Mouse (Mus musculus) G1E-ER4 (cell line): ENCODE data around the gene Rhox3g. TPM values are rescaled to one million over a fixed set of nuclear protein-coding genes. Genes with fewer than 3 reads are reported as not detected.
"Not testable (repeated sequence)": the region's sequence is repeated elsewhere in the genome, so short reads cannot be mapped to it uniquely, and the experiment has no call there.

ENCODE experiments used
- GATA1 ChIP-seq: IDR thresholded peaks from one replicate; pipeline ENCODE4 v1.8.0; 2012; ENCODE audit warnings: low read length, inconsistent platforms
- polyA plus RNA-seq: library from polyadenylated mRNA; stranded (reverse); fragments of >175 nt; gene quantifications from 2 replicates; pipeline ENCODE4 v1.2.3, GENCODE M21; 2012

Rhox3g gene
- polyA plus RNA-seq, result not detected in 2 replicates

DNA sequence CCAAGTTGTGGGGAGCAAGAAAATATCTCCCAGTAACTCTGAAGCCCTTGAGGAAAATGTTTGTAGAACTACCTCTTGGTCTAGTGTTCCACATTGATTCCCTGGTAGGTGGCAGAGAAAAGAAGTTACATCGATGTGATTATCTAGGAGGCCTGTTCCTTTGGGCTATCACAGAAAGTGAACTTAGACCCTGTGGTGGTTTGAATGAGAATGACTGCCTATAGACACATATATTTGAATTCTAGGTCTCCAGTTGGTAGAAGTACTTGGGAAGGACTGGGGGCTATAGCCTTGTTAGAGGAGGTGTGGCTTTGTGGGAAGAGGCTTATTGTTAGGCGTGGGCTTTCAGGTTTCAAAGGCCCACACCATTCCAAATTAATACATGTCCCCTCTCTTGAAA lies at the start of gene Rhox3g:
Gene Rhox3g, minus strand, starts transcription at position 101 of the 400 bp plus-strand sequence.
- TF ChIP-seq GATA1, result not testable (repeated sequence)

DNA sequence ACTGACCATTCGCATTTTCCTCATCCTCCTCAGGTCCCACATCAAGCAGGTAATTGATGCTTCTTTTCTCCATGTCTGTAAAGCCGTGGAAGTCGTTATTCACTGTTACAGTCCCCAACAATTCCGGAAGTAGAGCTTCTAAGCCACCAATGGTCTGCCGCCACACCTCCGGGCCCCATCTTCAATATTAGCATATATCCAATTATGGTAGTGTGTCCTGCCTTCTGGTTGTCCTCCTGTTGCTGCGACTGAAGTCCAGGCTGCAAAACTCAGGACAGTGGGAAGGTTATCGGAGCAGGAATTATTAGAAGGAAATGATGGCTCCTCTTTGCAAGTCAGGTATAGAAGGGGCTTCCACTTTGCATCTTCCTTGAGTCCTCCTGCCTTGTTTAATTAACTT lies 44.8 kb upstream of the Rhox3g start, which contains the start of gene Rhox2h:
Gene Rhox2h, minus strand, starts transcription at position 101 of the 400 bp plus-strand sequence.
- TF ChIP-seq GATA1, result not testable (repeated sequence)

DNA sequence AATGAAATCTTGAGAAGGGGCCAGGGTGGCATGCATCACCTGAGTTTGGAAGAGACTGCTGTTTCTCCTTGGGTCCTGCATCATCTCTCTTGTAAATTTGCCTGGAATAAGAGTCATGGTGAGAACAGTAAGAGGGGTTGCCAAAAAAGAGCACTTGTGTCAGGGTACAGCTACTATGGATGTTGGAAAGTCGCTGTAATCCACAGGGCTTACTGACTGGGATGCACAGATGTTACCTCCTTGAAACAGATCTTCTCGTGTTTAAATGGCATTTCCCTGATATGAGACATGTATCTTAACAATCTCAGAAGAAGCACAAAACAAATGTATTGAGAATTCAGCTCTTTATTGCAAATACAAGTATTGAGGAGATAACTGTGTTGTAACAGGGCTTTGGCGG lies 40.3 kb upstream of the Rhox3g start, which contains the start of gene Rhox3h:
Gene Rhox3h, minus strand, starts transcription at position 101 of the 400 bp plus-strand sequence.
- not testable (repeated sequence) for TF ChIP-seq GATA1

DNA sequence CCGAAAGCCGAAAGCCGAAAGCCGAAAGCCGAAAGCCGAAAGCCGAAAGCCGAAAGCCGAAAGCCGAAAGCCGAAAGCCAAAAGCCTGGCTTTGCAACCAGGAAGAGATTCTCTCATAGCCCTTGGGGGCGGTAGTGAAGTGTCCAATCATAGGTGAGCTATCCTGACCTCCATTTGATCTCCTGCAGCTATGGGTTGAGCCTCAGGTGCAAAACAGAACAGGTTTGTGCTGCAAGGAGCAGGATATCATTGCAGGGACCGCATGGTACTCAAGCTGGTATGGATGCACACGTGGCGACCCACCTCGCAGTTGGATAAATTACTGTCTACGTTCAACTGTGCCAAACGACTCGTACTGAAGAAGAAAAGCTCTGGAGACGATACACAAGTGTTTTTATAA lies 22.8 kb upstream of the Rhox3g start, which contains the start of gene Rhox4g:
Gene Rhox4g, minus strand, starts transcription at position 101 of the 400 bp plus-strand sequence.
- TF ChIP-seq GATA1, result not testable (repeated sequence)

DNA sequence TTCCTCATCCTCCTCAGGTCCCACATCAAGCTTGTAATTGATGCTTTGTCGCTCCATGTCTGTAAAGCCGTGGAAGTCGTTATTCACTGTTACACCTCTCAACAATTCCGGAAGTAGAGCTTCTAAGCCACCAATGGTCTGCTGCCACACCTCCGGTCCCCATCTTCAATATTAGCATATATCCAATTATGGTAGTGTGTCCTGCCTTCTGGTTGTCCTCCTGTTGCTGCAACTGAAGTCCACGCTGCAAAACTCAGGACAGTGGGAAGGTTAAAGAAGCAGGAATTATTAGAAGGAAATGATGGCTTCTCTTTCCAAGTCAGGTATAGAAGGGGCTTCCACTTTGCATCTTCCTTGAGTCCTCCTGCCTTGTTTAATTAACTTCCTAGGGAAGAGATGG lies 15.0 kb upstream of the Rhox3g start, which contains the start of gene Rhox2g:
Gene Rhox2g, minus strand, starts transcription at position 101 of the 400 bp plus-strand sequence.
- TF ChIP-seq GATA1, result not testable (repeated sequence)

DNA sequence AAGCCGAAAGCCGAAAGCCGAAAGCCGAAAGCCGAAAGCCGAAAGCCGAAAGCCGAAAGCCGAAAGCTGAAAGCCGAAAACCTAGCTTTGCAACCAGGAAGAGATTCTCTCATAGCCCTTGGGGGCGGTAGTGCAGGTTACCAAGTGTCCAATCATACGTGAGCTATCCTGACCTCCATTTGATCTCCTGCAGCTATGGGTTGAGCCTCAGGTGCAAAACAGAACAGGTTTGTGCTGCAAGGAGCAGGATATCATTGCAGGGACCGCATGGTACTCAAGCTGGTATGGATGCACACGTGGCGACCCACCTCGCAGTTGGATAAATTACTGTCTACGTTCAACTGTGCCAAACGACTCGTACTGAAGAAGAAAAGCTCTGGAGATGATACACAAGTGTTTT lies 20.8 kb downstream of the Rhox3g start, which contains the start of gene Rhox4f:
Gene Rhox4f, minus strand, starts transcription at position 101 of the 400 bp plus-strand sequence.
- TF ChIP-seq GATA1, result not testable (repeated sequence)

DNA sequence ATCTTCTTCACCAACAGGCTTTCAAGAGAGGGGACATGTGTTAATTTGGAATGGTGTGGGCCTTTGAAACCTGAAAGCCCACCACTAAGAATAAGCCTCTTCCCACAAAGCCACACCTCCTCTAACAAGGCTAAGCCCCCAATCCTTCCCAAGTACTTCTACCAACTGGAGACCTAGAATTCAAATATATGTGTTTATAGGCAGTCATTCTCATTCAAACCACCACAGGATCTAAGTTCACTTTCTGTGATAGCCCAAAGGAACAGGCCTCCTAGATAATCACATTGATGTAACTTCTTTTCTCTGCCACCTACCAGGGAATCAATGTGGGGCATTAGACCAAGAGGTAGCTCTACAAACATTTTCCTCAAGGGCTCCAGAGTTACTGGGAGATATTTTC lies 47.7 kb downstream of the Rhox3g start, which contains the start of gene Rhox3f:
Gene Rhox3f, plus strand, starts transcription at position 301 of the 400 bp plus-strand sequence.
- TF ChIP-seq GATA1, result not testable (repeated sequence)

Other genes starting within 250 kb of the Rhox3g start
- not detected in 2 replicates for gene Rhox3a2, start 248.6 kb downstream of the Rhox3g start, polyA plus RNA-seq
- not detected in 2 replicates for gene Rhox4a2, start 237.8 kb downstream of the Rhox3g start, polyA plus RNA-seq
- not detected in 2 replicates for gene Rhox2b, start 216.5 kb downstream of the Rhox3g start, polyA plus RNA-seq
- gene Rhox4b, start 196.1 kb downstream of the Rhox3g start, polyA plus RNA-seq, result not detected in 2 replicates
- not detected in 2 replicates for gene Rhox2c, start 174.9 kb downstream of the Rhox3g start, polyA plus RNA-seq
- not detected in 2 replicates for gene Rhox3c, start 170.0 kb downstream of the Rhox3g start, polyA plus RNA-seq
- gene Rhox4c, start 148.3 kb downstream of the Rhox3g start, polyA plus RNA-seq, result not detected in 2 replicates
- gene Rhox2d, start 135.2 kb downstream of the Rhox3g start, polyA plus RNA-seq, result 0.12 and 0.18 TPM in 2 replicates
- not detected in 2 replicates for gene Rhox4d, start 114.3 kb downstream of the Rhox3g start, polyA plus RNA-seq
- gene Rhox2e, start 98.2 kb downstream of the Rhox3g start, polyA plus RNA-seq, result not detected in 2 replicates
- not detected in 2 replicates for gene Rhox3e, start 86.6 kb downstream of the Rhox3g start, polyA plus RNA-seq
- not detected in 2 replicates for gene Rhox4e, start 71.2 kb downstream of the Rhox3g start, polyA plus RNA-seq
- not detected in 2 replicates for gene Rhox2f, start 57.2 kb downstream of the Rhox3g start, polyA plus RNA-seq
- not detected in 2 replicates for gene Rhox3f, start 47.6 kb downstream of the Rhox3g start, polyA plus RNA-seq
- gene Rhox4f, start 20.9 kb downstream of the Rhox3g start, polyA plus RNA-seq, result not detected in 2 replicates
- not detected in 2 replicates for gene Rhox2g, start 14.9 kb upstream of the Rhox3g start, polyA plus RNA-seq
- not detected in 2 replicates for gene Rhox4g, start 22.7 kb upstream of the Rhox3g start, polyA plus RNA-seq
- gene Rhox3h, start 40.2 kb upstream of the Rhox3g start, polyA plus RNA-seq, result not detected in 2 replicates
- 0.17 and 0.24 TPM in 2 replicates for gene Rhox2h, start 44.7 kb upstream of the Rhox3g start, polyA plus RNA-seq
- gene Rhox5, start 176.2 kb upstream of the Rhox3g start, polyA plus RNA-seq, result 1.1 and 1.5 TPM in 2 replicates
- not detected in 2 replicates for gene Rhox6, start 198.3 kb upstream of the Rhox3g start, polyA plus RNA-seq
- not detected in 2 replicates for gene Rhox7a, start 203.1 kb upstream of the Rhox3g start, polyA plus RNA-seq